Mouse (Mus musculus) spleen, postnatal 10 days (tissue): ENCODE results near the gene Gpr4.

Experiments used
- DNase-seq, 2 experiments: peaks; one replicate each; pipeline ENCODE4 v3.0.0; 2021 to 2022; ENCODE audit warnings: low spot score in 2 of 2

Gpr4 gene

DNA sequence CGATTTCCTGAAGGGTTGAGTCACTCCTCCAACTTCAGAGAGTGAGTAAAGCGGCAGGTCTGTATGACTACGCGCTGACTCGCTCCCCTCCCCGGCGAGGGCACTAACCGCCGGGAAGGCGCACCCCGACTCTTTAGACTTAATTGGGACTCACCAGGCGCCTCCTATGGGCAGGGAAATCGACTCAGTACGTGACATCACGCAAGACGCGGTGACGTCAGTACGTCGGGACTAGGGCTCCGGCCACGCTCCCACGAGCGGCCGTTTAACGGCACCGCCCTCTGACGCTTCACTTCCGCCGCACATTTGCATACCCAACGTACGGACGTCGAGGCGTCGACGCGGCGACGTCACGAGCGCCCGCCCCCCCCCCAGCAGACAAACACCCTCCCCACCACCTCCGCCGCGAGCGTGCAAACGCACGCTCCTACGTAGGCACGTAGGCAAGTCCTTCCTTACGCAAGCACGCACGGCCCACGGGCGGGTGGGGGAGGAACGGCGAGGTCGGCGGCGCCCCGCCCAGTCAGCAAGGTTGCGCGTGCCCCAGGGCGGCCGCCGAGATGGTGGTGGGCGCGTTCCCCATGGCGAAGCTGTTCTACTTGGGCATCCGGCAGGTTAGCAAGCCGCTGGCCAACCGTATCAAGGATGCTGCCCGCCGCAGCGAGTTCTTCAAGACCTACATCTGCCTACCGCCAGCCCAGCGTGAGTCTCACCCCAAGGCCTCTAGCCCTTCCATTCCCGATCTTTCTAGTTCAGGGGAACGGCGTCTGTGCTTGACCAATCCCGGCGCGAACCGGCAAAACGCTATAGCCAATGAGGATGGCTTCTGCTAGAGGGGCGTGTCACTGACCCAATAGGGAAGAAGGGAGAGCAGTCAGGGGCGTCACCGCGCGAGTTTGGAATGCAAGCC, 15.8 kb downstream of the Gpr4 start, which contains the start of gene Opa3:
Opa3 (plus strand) TSS at position 452 of the 910 bp plus-strand sequence.
- DNase-seq = peak; percentile 98 to 99

DNA sequence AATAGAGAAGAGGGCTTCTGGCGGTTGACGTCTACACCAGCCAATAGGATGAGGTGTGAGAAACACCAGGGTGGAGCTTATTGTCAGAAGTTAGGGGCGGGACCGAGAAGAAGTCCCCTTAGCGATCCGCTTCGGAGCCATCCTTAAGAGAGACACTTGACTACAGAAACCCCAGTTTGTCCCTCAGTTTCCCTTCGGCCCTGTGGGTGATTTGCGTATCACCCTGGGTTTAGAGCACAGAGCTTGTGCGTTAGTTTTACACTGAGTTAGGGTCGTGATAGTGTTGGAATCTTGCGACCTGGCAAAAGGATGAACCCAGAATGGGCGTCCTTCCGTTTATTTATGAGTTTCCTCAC, 16.4 kb downstream of the Gpr4 start:
- no peak for DNase-seq

DNA sequence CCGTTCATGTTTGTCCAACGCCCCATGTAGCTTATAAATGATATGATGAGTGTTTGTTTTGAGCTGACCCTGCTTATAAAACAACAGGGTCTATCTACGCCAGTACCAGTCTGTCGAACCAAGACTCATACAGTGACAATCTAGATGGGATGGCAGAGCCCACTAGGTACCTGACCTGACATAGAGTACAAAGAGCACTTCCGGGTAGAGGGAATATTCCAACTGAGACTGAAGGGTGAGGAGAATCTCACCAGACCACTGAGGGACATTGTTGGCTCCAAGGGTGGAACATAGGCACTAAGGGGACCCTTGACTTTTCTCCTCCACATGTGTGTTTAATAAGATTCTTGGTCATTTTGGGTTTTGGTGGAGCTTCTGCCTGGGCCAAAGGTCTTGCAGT, 17.1 kb downstream of the Gpr4 start:
- DNase-seq = peak in 1 of 2 experiments; percentile 35

DNA sequence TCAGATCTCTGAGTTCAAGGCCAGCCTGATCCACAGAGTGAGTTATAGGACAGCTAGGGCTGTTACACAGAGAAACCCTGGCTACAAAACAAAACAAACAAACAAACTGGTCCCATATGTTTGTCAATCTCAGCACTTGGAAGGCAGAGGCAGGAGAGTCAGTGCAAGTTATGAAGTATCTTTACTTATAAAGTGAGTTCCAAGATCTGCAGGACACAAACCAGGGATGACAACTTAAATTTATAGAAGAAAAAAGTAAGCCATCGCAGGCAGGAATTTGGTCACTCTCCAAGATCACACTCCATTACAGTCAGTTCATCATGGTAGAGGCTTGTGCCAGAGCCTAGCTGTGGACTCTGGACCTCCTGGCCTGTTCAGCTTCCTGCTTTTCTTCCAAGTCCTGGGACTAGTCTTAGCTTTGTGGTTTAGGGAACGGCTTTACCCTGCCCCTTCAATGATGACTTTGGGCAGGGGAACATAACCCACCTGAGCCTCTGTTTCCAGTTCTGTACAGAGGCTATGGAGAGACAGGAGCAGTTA, 17.8 kb downstream of the Gpr4 start:
- no peak for DNase-seq

DNA sequence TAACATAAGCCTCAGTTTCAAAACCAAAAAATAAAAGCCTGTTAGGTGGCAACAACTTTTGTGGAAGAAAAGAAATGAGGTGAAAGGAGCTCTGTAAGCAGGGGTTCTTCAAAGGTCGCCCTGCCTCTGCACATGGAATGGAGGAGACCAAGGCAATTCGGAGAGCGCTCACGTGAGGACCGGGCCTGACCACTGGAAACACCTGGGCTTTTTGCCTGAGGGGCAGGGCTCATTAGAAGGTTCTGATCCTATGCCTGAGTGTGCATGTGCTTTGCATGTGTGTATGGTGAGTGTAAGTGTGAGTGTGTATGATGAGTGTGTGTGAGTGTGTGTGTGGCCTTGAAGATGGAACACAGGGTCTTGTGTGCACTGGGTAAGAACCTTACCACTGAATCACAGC, 18.6 kb downstream of the Gpr4 start:
- DNase-seq = no peak

DNA sequence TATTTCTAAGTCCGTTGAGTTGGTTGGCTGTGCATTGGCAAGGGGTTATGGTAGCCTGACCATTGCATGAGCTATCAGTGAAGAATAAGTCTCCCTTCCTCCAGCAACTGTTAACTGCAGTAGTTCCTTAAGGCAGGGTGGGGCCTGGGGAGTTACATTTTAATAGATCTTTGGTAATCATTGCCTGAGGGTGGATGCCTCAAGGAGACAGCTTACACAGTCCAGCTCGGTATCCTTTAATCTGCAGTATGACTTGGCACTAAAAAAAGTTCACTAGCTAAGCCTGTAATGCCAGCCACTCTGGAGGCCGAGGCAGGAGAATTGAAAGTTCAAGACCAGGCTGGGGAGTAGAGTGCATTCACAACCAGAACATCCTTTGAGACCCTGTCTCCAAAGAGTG, 19.5 kb downstream of the Gpr4 start:
- DNase-seq = no peak

- no peak for DNase-seq
Measured at GRCm38 (mm10) chr7:19234652-19235051, 22.3 kb downstream of the Gpr4 start.

DNA sequence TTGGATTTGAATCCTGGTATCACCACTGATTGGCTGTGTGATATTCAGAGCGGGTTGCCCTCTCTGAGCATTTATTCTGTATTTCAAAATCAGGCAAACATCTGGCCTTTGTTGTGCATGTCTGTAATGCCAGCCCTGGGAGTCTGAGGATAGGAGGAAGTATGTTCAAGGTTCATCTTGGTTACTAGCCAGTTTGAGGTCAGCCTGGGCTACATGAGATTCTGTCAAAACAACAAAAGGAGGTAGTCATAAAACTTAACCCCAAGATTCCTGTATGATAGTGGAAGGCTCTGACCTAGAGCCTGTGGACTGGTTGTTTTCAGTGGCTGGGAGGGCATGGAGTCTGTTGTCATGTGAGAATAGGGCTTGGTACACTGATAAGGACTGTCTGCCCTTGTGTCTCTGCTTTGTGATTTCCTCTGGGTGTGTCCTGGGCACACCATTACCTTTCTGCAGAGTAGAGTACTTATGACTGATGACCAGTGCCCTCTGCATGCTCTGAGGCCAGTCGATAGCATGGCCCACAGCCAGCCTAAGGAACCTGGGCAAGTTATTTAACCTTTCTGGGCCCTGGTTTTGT, 22.8 kb downstream of the Gpr4 start:
- DNase-seq = no peak

GRCm38 (mm10) chr7:19236411-19236810, 24.1 kb downstream of the Gpr4 start:
- no peak for DNase-seq

DNA sequence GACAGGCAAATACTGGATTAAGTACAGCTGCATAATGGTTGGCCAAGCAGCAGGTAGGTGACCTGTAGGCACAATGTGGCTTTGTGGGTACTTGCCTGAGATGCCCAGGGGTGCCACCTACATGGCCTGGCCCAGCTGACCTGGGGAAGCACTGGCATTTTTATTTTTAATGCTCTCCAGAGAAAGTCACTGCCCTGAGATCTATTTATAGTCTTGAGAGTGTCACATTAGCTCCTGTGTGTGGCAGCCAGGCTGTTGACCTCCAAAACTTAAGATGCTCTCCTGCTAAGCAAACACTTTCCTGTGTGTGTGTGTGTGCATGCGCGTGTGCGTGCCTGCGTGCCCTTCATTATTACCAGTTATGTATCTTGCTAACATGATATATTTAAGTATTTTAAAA, 26.0 kb downstream of the Gpr4 start:
- DNase-seq = no peak

DNA sequence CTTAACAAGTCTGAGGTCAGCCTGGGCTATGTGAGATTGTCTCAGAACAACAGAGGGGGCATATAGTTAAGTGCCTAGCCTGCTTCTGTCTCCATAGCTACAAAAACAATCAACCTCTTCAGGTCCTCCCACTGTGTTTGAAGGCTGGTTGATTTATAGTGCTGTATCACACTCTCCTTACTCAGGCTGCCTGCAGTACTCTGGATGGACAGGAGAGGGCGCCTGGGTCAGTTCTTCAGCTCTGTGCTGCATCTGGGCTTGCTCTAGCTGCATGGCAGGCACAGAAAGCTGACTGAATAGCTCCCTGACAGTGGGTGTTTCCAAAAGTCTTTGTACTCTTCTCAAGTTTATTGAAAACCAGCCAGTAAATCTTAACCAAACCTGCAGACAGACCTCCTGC, 27.1 kb downstream of the Gpr4 start:
- peak; percentile 91 to 94 for DNase-seq

DNA sequence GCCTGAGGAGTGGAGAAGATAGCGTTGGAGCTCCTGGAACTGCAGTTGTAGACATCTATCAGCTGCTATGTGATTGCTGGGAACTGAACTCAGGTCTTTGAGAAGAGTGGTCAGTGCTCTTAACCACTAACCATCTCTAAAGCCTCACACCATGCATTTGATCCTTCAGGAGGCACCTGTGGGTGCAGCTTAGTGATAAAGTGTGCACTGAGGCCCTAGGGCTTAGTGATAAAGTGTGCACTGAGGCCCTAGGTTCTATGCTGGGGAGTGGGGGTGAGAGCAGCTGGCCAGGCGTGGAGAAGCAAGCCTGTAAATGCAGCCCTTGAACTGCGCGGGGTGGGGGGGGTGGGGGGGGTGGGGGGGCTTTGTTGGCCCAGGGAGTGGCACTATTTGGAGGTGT, 27.6 kb downstream of the Gpr4 start:
- no peak for DNase-seq

DNA sequence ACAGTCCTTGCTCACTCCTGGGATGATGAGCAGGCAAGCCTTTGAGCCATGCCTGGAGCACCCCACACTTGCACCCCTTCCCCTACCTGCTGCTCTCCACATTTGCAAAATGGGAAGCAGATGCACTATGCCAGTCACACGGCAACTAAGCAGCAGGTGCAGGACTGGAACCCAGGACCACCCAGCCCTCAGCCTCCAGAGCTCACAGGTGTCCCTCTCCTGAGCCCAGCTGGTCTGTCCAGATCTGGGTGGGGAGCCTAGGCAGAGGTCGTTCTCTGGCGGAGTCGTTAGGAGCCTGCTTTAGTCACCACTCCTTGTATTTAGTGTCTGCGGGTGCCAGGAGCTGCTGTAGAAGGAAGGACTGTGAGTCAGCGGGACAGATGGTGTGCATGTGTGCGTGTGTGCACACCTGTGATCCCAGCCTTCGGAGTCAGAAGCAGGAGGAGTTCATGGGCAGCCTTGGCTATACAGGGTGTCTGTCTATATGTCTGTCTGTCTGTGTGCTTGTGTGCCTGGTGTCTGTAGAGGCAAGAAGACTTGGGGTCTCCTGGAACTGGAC, 28.6 kb downstream of the Gpr4 start:
- no peak for DNase-seq

DNA sequence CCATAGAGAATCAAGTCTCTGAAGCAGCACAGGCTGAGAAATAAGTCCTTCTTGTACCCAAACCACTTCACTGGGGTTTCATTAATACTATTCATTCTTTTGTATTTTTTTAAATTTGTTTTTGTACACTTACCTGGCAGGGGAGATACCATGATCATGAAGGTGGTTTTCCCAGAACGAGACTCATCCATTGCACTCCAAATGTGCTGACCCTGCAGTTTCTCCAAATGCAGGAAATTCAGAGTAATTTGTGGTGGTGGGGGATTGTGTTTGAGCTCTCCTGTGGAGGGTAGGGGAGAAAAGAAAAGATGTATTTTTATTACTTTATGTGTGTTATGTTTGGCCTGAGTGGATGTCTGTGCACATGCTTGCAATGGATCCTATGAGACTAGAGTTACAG, 29.7 kb downstream of the Gpr4 start:
- no peak for DNase-seq

GRCm38 (mm10) chr7:19243858-19244257, 31.5 kb downstream of the Gpr4 start:
- no peak for DNase-seq

- DNase-seq = no peak
Measured at GRCm38 (mm10) chr7:19245083-19245482, 32.7 kb downstream of the Gpr4 start.

DNA sequence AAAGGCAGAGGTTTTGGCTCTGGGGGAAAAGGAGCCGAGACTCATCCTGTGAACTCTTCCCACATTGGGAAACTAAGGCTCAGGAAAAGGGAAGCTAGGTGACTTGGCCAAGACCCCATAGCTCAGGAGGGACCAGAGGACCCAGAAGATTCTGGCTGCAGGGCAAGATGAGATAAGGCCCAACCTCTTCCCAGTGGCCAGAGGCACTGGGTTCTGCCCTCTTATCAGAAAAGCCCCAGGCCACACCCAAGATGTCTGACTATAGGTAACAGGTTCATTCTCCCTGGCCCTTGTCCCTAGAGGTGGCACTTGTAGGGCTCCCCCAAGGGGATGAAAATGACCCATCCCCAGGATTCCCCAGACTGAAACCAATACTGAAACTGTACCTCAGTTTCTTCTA, 34.5 kb downstream of the Gpr4 start:
- no peak for DNase-seq

DNA sequence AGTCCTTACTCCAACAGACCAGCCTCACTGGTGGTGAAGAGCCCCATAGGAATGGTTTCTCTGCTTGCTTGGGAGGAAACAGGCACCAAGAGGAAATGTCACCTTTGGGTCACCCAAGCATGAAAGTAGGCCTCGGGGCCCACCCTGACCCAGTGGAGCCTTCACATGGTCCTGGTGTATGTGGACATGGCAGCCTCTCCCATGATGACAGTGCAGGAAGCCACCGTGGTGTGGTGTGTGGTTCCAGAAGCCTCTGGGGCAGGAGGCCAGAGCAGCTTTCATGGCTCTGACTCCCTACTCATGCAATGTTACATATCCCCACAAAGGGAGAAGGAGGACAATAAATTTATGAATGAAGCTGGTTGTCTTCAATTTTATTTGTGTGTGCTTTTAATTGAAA, 35.2 kb downstream of the Gpr4 start:
- DNase-seq = no peak

GRCm38 (mm10) chr7:19252078-19252477, 39.7 kb downstream of the Gpr4 start:
- DNase-seq = no peak

- DNase-seq = no peak
Measured at GRCm38 (mm10) chr7:19253437-19253836, 41.1 kb downstream of the Gpr4 start.

GRCm38 (mm10) chr7:19255395-19255794, 43.1 kb downstream of the Gpr4 start:
- DNase-seq = no peak

- no peak for DNase-seq
Measured at GRCm38 (mm10) chr7:19256567-19256966, 44.2 kb downstream of the Gpr4 start.
